Mouse (Mus musculus): Measurements from ENCODE around the gene Ppp2r5c.

Ppp2r5c gene

GRCm38 (mm10) chr12:110442238-110442637, 4.7 kb upstream of the Ppp2r5c start:
- DNase-seq (ENCODE audit: low spot score in 2 of 2): no peak

- DNase-seq (ENCODE audit: low spot score in 2 of 2): no peak
These were observed 2.4 kb upstream of the Ppp2r5c start for GRCm38 (mm10) chr12:110444530-110444929.

GRCm38 (mm10) chr12:110445775-110446174, 1.1 kb upstream of the Ppp2r5c start:
- DNase-seq (ENCODE audit: low spot score in 2 of 2): no peak

DNA sequence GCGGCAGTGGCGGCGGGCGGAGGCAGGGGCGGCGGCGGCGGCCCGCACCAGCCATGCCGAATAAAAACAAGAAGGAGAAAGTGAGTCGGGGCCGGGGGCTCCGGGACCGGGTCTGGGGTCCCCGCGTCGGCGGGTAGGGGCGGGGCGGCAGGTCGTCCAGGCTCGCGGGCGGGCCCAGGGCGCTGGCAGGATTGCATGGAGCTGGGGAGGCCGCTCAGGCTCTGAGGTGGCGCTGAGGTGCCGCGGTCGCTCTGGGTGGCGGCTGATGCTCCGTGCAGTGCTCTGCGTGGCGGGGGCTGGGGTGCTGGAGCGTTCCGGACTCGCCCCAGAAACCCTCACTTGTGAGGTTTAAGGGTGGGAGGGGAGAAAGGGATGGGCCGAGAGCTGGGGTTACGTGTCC, 386 bp downstream of the Ppp2r5c start:
- no peak for DNase-seq (ENCODE audit: low spot score in 2 of 2)

DNA sequence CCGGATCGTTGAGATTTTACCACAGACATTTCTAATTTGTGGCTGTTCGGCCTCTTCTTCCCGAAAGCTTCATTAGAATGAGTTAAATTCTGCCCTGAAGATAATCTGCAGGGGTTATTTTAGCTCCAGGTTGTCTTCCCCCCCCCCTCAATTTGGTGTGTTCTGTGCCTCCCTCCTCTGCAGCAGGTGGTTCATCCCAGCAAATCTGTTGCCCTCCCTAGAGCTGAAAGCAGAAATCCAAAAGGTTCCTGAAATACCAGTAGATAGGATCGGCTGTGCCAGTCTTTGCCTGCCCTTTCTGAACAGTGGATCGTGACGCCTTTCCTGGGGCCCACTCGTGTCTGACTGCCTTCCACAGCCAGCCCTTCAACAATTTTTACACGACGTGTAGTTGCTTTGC, 1.8 kb downstream of the Ppp2r5c start:
- no peak for DNase-seq (ENCODE audit: low spot score in 2 of 2)

GRCm38 (mm10) chr12:110454223-110454622, 7.3 kb downstream of the Ppp2r5c start:
- peak in 1 of 2 experiments; percentile 75 for DNase-seq (ENCODE audit: low spot score in 2 of 2)

GRCm38 (mm10) chr12:110456024-110456423, 9.1 kb downstream of the Ppp2r5c start:
- peak in 1 of 2 experiments; percentile 32 for DNase-seq (ENCODE audit: low spot score in 2 of 2)

DNA sequence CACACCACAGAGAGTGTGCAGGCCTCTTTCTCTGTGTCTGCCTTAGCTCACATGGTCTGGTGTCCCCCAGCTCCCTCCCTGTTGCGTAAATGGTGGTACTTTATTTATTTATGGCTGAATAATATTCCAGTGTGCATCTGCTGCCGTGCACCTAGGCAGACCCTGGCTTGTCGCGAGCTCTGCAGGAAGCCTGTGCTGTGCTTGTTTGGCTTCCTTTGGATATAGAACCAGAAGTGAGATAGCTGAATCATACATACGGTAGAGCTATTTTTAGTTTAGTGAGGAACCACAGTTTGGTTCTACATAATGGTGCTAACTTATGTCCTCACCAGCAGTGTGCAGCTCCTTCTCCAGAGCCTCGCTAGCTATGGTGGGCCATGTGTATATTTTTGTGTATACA, 11.7 kb downstream of the Ppp2r5c start:
- DNase-seq (ENCODE audit: low spot score in 2 of 2): peak; percentile 50 to 55

DNA sequence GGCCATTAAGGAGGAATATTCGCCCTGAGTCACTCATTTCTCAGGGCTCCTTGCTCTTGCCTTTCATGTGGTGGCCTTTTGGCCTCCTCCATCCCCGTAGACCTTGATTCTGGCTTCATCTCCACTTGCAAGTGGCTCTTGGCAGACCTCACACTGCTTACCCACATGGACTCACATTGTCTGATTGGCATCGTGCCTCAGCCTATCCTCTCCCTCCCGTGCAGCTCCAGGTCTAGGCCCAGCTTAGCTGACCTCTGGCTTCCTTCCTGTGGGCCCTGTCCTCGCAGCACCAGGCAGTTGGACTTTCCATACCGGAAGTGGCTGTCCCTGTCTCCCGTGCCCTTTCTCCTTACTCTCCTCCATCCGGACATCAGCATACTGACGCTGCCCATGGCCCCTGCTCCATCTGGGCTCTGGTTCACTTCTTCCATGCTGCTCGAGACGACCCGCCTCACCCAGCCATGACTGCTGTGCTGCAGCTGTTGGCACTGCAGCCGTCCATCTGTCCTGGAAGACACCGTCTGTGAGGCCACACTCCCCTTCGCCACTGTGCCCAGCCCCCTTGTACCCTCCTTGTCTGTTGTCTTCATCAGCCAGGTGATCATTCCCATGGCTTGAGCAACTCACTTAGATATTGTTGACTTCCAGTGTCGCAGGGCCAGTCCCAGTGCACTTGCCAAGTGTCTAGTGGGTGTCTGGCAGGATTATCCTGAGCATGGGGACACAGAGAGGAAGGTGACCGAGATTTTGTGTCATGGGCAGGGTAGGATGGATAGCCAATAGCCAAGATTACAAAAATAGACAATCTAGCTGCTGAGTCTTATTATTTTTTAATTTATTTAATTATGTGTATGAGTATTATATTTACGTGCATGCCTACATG, 13.7 kb downstream of the Ppp2r5c start:
- no peak for DNase-seq (ENCODE audit: low spot score in 2 of 2)

DNA sequence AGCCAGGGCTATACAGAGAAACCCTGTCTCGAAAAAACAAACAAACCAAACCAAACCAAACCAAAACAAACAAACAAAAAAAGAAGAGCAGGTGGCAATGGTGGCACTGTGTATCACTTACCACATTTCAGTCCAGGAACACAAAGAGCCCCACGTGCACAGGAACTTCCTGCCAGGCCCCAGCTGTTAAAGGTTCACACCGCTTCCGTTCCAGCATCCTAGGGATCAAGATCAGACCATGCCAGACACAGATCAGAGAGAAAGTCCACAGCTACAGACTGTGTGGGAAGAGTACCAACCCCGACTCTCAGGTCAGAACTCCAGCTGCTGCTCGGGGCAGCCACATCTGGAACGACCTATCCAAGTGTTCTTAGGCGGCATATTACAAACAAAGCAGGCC, 16.8 kb downstream of the Ppp2r5c start:
- no peak for DNase-seq (ENCODE audit: low spot score in 2 of 2)

- no peak for DNase-seq (ENCODE audit: low spot score in 2 of 2)
These were observed 24.5 kb downstream of the Ppp2r5c start for GRCm38 (mm10) chr12:110471426-110471825.

GRCm38 (mm10) chr12:110472247-110472646, 25.3 kb downstream of the Ppp2r5c start:
- DNase-seq (ENCODE audit: low spot score in 2 of 2): no peak

GRCm38 (mm10) chr12:110474497-110474896, 27.6 kb downstream of the Ppp2r5c start:
- DNase-seq (ENCODE audit: low spot score in 2 of 2): no peak

DNA sequence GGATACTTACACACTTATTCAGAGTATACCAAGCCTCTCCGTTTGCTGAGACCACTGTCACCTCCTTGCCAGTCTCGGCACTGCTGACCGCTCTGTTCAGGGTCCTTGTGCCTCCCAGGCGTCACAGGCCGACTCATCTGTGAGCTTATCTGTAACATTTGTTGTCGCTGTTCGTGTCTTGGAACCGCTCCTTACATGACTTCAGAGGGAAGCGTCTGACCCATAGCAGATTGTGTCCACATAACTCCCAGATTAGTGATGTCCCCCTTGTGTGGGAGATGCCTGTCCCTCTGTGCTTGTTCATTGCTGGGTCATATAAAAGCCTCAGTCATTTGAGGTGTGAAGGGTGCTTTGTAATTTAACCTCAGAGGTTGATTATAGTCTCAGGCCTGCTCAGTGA, 29.6 kb downstream of the Ppp2r5c start:
- DNase-seq (ENCODE audit: low spot score in 2 of 2): no peak

DNA sequence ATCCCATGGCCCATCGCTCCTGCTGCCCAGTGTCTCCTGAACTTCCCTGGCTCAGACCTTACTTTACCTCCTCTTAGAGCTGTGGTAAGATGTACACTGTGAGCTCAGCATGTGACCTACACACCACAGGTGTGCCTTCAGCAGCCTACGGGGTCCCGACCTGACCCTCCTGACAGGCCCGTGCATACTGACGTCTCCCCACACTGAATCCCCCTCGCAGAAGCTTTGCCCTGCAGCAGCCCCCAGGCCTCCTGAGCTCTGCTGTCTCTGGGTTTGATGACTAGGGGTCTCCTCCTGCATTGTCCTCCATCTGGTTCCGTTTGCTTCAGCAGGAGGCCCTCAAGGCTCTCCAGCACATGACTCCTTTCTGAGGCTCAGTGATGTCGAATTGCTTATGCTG, 31.0 kb downstream of the Ppp2r5c start:
- no peak for DNase-seq (ENCODE audit: low spot score in 2 of 2)

DNA sequence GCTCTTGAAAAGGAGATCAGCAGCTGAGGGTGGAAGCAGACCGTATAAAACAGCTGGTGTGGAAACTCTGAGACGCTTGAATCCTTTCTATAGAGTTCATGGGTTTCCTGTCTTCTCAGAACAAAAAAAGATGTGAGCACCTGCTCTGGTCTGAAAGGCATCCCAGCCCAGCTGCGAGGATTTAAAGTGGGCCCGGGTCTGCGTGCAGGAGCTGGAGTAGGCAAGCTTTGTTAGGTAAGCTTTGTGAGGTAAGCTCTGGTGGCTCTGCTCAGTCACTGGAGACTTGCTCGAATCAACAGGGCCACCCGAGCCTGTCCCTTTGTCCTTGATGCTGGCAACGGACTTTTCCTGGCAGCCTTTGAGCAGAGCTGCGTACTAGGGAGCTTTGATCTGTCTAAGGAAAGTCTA, 31.7 kb downstream of the Ppp2r5c start:
- no peak for DNase-seq (ENCODE audit: low spot score in 2 of 2)

DNA sequence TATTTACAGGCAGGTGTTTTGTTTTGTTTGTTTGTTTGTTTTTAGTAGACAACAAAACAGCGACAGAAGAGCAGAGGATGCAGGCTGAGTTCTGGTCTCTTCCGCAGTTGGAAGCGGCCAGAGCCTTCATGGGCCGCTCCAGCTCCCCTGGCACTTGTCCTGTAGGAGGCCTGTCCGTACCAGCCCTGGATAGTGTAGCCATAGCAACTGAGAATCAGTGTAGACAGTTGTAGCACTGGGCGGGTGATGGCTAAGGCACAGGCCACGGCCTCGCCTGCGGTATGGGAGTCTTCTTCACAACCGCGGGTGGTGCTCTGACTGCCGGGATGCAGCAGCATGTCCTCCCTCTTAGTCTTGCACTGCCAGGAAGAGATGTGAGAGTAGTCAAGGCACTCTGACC, 32.3 kb downstream of the Ppp2r5c start:
- no peak for DNase-seq (ENCODE audit: low spot score in 2 of 2)

DNA sequence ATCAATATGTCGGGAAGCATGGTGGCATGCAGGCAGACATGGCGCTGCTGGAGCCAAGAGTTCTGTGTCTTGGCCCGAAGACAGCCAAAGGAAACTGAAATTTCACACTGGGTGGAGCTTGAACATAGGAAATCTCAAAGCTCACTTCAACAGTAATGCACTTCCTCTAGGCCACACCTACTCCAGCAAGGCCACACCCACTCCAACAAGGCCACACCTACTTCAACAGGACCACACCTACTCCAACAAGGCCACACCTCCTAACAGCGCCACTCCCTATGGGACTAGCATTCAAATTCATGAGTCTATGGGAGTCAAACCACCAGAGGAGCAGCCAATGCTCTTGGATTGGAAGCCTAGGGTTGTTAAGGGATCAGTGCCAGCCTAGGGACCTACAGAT, 33.8 kb downstream of the Ppp2r5c start:
- DNase-seq (ENCODE audit: low spot score in 2 of 2): no peak

DNA sequence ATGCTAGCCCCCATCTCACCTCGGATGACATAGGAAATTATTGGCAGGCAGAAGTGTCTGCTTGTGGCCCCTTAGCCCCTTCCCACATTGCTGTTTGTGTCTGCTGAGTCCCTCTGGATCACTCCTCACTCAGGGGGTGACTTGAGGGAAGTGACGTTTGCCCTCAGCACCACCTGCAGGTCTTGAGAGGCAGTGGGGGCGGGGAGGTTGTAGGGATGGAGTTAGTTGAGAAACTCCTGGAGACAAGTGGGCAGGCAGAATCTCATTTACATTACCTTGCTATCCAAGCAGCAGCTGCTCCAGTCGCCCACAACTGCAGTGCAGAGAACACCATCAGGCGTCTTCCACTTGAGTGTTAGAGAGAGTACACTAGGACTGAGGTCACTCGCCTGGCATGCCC, 36.8 kb downstream of the Ppp2r5c start:
- no peak for DNase-seq (ENCODE audit: low spot score in 2 of 2)

DNA sequence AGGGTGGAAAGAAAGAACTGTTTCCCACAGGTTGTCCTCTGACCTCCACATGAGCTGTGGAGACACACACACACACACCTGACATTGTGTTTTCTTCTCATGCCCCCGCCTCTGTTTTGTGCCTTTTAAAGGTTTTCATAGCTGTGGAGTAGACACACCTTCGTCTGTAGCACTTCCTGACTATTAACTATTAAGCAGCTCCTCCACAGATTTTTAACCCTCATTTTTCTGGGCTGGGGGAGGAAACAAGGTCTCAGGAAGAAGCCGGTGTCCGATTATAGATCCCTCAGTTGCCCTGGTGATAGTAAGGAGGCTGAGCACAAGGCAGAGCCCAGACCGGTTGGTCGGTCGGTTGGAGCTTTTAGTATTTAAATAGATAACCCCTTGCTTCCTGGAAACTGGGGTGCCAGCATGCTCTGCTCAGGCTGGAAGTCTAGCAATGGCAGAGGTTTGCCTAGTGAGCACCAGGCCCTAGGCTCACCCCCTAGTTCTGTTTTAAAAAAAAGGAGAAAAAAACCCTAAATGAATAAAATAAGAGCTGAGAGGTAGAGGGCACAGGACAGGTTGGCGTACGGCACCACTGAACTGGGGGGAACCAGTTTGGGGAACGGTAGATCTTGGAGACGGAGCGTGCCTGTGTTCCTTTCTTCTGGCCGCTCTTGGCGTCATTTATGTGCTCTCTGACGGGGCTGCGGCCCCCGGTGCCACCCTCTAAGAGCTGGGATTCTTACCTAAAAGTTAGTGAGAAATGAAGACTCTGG, 38.1 kb downstream of the Ppp2r5c start:
- DNase-seq (ENCODE audit: low spot score in 2 of 2): no peak

GRCm38 (mm10) chr12:110485585-110486331, 38.8 kb downstream of the Ppp2r5c start:
- peak; percentile 62 to 81 for DNase-seq (ENCODE audit: low spot score in 2 of 2)

- DNase-seq (ENCODE audit: low spot score in 2 of 2): no peak
These were observed 39.9 kb downstream of the Ppp2r5c start for GRCm38 (mm10) chr12:110486852-110487251.
